Mouse (Mus musculus) heart, adult 2 months (tissue): ENCODE data around the gene Atp6v1f.
A peak's percentile ranks its signal among the peaks of the same experiment; 100 is the strongest.

Experiments
- CTCF ChIP-seq: fragments of 200-600 bp; IDR thresholded peaks from 2 replicates; pipeline ENCODE4 v1.8.1; 2022; ENCODE audit warnings: antibody characterized with exemption, mild to moderate bottlenecking, moderate library complexity
- EP300 ChIP-seq: fragments of 200-500 bp; IDR thresholded peaks from 2 replicates; pipeline ENCODE4 v1.6.1; 2011; ENCODE audit warnings: low read depth, low read length, control low read depth; ENCODE audit not compliant: insufficient read depth
- POLR2A ChIP-seq: fragments of 200-500 bp; IDR thresholded peaks from 2 replicates; pipeline ENCODE4 v1.6.1; 2011; ENCODE audit warnings: mild to moderate bottlenecking, low read depth, low read length, control low read depth; ENCODE audit not compliant: insufficient read depth

- peak; percentile 74 for TF ChIP-seq POLR2A
- TF ChIP-seq CTCF: no peak
- 0 out of 2 replicates have a peak, but pooled peaks have one; percentile 17 for TF ChIP-seq EP300
Observed at GRCm38 (mm10) chr6:29433804-29434795, 33.4 kb upstream of the Atp6v1f start.
